Mouse (Mus musculus) adrenal gland, adult 10 weeks (tissue): Measurements from ENCODE around the gene Akr1b8. TPM values are rescaled to one million over a fixed set of nuclear protein-coding genes. Genes with fewer than 3 reads are reported as not detected.

Experiments
- polyA plus RNA-seq: library from polyadenylated mRNA; stranded (reverse); fragments of 350-450 nt; fragmentation: Illumina TruSeq; extraction: RNeasy Lipid Tissue Mini Kit (QIAGEN cat#74804); gene quantifications from one replicate; pipeline ENCODE4 v1.2.3, GENCODE M21; 2014; ENCODE audit warnings: low read depth, low replicate concordance

The Akr1b8 gene
- 32.2 TPM for polyA plus RNA-seq

DNA sequence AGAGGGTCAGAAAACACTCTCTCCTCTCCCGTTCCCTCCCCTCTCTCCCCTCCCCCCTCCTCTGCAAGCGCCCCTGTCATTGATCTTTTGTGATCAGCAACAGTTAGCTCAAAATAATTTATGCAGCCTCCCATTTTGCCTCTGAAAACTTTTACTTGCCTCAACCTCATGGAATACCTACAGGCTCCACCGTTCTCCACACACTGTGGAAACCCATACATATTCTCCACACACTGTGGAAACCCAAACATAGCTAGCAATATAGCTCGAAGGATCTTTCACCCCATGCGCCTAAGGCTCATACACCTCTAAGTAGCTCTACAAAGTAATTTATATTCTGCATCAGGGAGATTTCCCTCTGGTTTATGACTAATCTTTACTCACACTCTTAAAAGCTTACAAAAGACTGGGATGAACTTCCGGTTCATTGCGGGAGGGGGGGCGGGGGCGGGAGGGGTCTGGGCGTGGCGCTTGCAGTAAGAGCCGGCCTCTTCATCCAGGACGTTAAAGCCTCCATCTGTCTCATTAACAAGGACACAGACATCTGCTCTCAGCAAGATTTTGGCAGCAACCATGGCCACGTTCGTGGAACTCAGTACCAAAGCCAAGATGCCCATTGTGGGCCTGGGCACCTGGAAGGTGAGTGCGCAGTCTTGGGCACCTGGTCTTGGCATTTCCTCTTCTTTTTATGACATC is at the start of gene Akr1b8:
TSS of gene Akr1b8 (plus strand) at position 462 of the 696 bp plus-strand sequence.

DNA sequence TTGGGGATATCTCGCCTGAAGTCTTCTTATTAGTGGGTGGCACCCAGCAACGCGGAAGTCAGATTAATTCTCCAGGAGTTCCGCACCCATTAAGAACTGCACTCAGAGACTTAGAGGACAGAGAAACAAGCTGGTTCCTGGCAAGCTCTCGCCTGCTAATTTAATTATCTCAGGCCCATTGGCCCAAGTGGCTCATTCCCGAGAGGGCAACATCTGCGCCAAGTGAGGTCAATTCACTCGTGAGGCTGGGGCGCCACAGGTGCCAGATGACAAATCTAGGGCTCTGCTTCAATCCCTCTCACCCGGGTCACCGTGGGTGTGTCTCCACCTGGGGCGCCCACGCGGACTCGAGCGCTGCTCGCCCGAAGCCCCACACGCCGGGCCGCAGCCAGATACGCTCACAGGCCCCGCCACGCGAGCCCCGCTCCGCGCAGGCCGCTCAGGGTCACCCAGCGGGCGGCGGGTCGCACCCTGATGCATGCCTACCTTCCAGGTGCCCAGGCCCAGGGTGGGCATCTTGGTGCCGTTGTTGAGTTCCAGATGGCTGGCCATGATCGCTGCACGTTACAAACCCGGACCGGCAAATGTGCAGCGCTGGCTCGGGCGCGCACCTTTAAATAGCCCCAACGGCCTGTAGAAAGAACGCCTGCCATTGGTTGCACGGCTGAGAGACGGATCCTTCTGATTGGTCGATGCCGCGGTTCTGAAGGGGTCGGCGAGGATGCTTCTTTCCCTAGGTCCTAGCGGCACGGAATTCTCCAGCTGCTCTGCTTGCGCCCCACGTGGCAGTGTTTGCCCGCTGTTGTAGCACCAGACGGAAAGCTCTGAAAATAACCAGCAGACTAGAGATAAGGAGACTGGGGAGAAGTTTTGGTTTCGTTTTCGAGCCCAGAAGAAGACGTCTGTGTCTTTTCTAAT is 36.8 kb upstream of the Akr1b8 start, which contains the start of gene Akr1b3:
TSS of gene Akr1b3 (minus strand) at position 625 of the 918 bp plus-strand sequence.

DNA sequence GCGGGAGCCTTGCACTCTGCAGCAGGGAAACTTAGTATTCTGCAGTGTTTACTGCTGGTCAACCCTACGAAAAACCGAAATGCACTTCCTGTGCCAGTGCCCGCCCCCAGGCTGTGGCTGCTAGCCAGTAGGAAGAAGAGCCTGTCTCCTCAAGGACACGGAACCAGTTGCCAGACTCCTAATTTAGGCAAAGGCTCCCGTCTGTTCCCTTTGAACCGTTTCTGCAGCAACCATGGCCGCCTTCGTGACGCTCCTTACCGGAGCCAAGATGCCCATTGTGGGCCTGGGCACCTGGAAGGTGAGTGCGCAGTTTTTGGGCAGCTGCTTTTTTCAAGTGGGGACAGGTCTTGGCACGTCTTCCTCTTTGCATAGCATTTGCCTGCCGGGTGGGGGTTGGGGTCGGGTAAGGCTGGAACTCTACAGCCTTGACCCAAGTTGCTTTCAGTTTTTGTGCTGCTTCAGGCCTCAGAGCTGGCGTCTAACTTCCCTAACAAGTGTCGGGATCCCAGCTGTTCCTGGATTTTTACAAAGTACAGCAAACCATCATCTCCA is 30.3 kb downstream of the Akr1b8 start, which contains the start of gene Akr1b10:
TSS of gene Akr1b10 (plus strand) at position 109 of the 552 bp plus-strand sequence.

DNA sequence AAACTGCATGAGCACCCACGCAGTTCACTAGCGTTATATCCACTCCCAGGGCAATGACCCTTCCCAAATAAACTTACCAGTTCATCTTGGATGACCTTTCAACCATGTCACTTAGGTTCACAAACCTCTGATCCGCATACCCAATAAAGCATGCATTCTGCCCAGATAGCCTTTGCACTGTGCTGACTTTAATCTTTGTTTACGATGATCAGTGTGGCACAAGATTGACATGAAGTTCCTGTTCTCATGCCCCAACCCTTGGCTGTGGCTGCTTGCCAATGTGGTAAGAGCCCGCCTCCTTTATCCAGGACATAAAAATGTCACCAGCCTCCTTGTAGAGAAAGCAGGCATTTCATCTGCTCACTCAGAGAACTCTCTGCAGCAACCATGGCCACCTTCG is 58.1 kb downstream of the Akr1b8 start, which contains the start of gene Akr1b7:
TSS of gene Akr1b7 (plus strand) at position 312 of the 400 bp plus-strand sequence.

Other genes starting within 250 kb of the Akr1b8 start
- gene Slc35b4, start 177.0 kb upstream of the Akr1b8 start, polyA plus RNA-seq = 19.2 TPM
- gene Akr1b3, start 36.6 kb upstream of the Akr1b8 start, polyA plus RNA-seq = 261 TPM
- 122 TPM for gene Akr1b10, start 30.1 kb downstream of the Akr1b8 start, polyA plus RNA-seq
- gene Akr1b7, start 58.2 kb downstream of the Akr1b8 start, polyA plus RNA-seq = 2,659 TPM
- 22.5 TPM for gene Bpgm, start 122.1 kb downstream of the Akr1b8 start, polyA plus RNA-seq
- 217 TPM for gene Cald1, start 244.4 kb downstream of the Akr1b8 start, polyA plus RNA-seq